Comparison of ENCODE assay signal across 7 mouse cellular contexts in the genomic region with DNA sequence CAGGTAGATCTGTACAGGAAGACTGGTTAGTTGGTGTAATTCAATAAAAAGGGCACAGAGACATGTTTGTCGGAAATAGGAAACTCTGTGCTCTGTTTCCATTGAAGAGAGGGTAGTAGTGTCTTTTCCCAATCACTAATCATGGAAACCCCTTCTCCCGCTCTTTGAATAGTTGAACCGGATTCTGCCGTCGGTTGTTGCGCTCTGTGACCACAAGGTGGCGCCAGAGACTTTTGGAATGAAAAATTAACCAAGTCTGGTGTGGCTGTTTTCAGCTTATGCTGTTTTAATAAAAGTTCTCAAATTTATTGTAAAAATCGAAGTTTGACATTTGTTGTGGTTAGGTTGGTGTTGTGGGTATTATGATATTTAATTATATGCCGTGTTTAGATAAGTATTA. TPM values are rescaled to one million over a fixed set of nuclear protein-coding genes. Genes with fewer than 3 reads are reported as not detected.
A peak's percentile ranks its signal among the peaks of the same experiment; 100 is the strongest.
DNase-seq lines count a peak whose midpoint lies in the region; ATAC-seq and TF ChIP-seq lines count a peak whose summit lies in the region.

No protein-coding gene starts in this region.

- in situ Hi-C loops in CH12.LX (cut with MboI; ENCODE audit: low pct_ligation_motif_present, low pct_unique_long_range_greater_than_20kb, low sequenced_read_pairs) = loop anchor here (10.0 kb wide), 1 partner anchor 260 kb away; no protein-coding TSS in a partner anchor

- DNase-seq in B cell, adult 2 months = peak; percentile 45 to 55
- DNase-seq in CH12.LX (ENCODE audit: extremely low read depth) = peak; percentile 44
- DNase-seq in c-Kit-positive CD71-positive TER-119-negative erythroid progenitor cells, embryonic 14.5 days (ENCODE audit: low read depth) = peak; percentile 23
- peak; percentile 18 to 79 for DNase-seq in layer of hippocampus, adult 18-20 months (ENCODE audit: low spot score in 2 of 2)
- peak; percentile 60 for DNase-seq in lung, postnatal 10 days
- peak; percentile 75 to 84 for DNase-seq in right cerebral cortex, postnatal 10 days (ENCODE audit: low spot score in 2 of 2)

- no peak overlapping the region for H3K9ac ChIP-seq in CH12.LX (ENCODE audit: insufficient read depth, low read depth)
- H3K9ac ChIP-seq in forebrain, embryonic 16.5 days (replicated peaks; ENCODE audit: low read depth, low read length) = no peak overlapping the region

- no peak for TF ChIP-seq EP300 in CH12.LX (IDR thresholded peaks at IDR 0.05; ENCODE audit: low read length)

- peaks cover 0 to 2% of the 10 kb centered on the region in 2 experiments; a peak in 1 of 4 replicates for H3K4me1 ChIP-seq in CH12.LX (ENCODE audit: control insufficient read depth in 1 of 2, insufficient read depth in 2 of 2)
- no peaks in the 10 kb centered on the region for H3K4me1 ChIP-seq in forebrain, embryonic 16.5 days (replicated peaks; ENCODE audit: control insufficient read depth, insufficient read depth, low read length)

- H3K36me3 ChIP-seq in CH12.LX (replicated peaks in 1 of 2; ENCODE audit: control insufficient read depth in 1 of 2, insufficient read depth in 1 of 2, low read length in 1 of 2) = no peaks in the 10 kb centered on the region
- no peaks in the 10 kb centered on the region for H3K36me3 ChIP-seq in forebrain, embryonic 16.5 days (ENCODE audit: control insufficient read depth, insufficient read depth)

- ATAC-seq in forebrain, embryonic 16.5 days = peak; percentile 65; the same call in 1 of the 2 replicates

- no peak for TF ChIP-seq POLR2A in CH12.LX (IDR thresholded peaks at IDR 0.05; ENCODE audit: low read depth, low read length)

- H3K79me2 ChIP-seq in CH12.LX (replicated peaks; ENCODE audit: control insufficient read depth, extremely low read depth, insufficient read depth, poor library complexity, severe bottlenecking) = no peaks in the 10 kb centered on the region

- dilution Hi-C loops in CH12.LX (cut with MboI; ENCODE audit: extremely low pct_ligation_motif_present, extremely low pct_unique_long_range_greater_than_20kb, low sequenced_read_pairs) = no loop called here

- no peak overlapping the region for H3K27ac ChIP-seq in CH12.LX (ENCODE audit: insufficient read depth, low read depth)
- H3K27ac ChIP-seq in forebrain, embryonic 16.5 days (ENCODE audit: low read length) = no peak overlapping the region

- peak; percentile 90 for TF ChIP-seq RAD21 in CH12.LX (IDR thresholded peaks at IDR 0.05; ENCODE audit: low read depth, low read length)

- H3K9me3 ChIP-seq in CH12.LX (replicated peaks; ENCODE audit: low read length) = no peaks in the 10 kb centered on the region
- H3K9me3 ChIP-seq in forebrain, embryonic 16.5 days (ENCODE audit: control insufficient read depth, low read length) = no peaks in the 10 kb centered on the region

- no peak overlapping the region for H3K4me3 ChIP-seq in CH12.LX (replicated peaks in 1 of 3; ENCODE audit: low read depth in 2 of 3, low read length in 2 of 3, poor library complexity in 1 of 3)
- H3K4me3 ChIP-seq in forebrain, embryonic 16.5 days (replicated peaks; ENCODE audit: low read length) = no peak overlapping the region

- H3K4me2 ChIP-seq in CH12.LX (ENCODE audit: insufficient read depth, low read depth, poor library complexity, severe bottlenecking) = peak overlapping the region; percentile 50; the same call in 1 of the 2 replicates
- no peak overlapping the region for H3K4me2 ChIP-seq in forebrain, embryonic 16.5 days (ENCODE audit: low read length)

- TF ChIP-seq CTCF in CH12.LX (conservative IDR thresholded peaks at IDR 0.05 in 1 of 2, IDR thresholded peaks at IDR 0.05 in 1 of 2; ENCODE audit: low read depth in 2 of 2, low read length in 2 of 2) = peak; percentile 79 to 88

- H3K27me3 ChIP-seq in CH12.LX (replicated peaks) = no peaks in the 10 kb centered on the region
- 0 out of 2 replicates have a peak, but pooled peaks cover 2% of the 10 kb centered on the region for H3K27me3 ChIP-seq in forebrain, embryonic 16.5 days (replicated peaks; ENCODE audit: control insufficient read depth, insufficient read depth, low read length)

- 3% methylated on average over 9 of the region's 9 CpGs for WGBS in forebrain, embryonic 16.5 days

TF ChIP-seq in CH12.LX, 34 proteins besides CTCF, POLR2A, EP300 and RAD21:
- TF ChIP-seq MEF2A (IDR thresholded peaks at IDR 0.05; ENCODE audit: borderline replicate concordance, low read depth, low read length) = no peak
- TF ChIP-seq ZKSCAN1 (IDR thresholded peaks at IDR 0.05; ENCODE audit: borderline replicate concordance, low read depth, low read length) = no peak
- TF ChIP-seq ZC3H11A (IDR thresholded peaks at IDR 0.05; ENCODE audit: low read depth, low read length) = no peak
- no peak for TF ChIP-seq KAT2A (IDR thresholded peaks at IDR 0.05; ENCODE audit: insufficient replicate concordance, low read length)
- TF ChIP-seq SMC3 (IDR thresholded peaks at IDR 0.05; ENCODE audit: low read depth, low read length) = peak; percentile 71
- TF ChIP-seq TBP (conservative IDR thresholded peaks at IDR 0.05; ENCODE audit: low read depth, low read length) = no peak
- TF ChIP-seq SIN3A (IDR thresholded peaks at IDR 0.05; ENCODE audit: low read length) = no peak
- no peak for TF ChIP-seq HCFC1 (IDR thresholded peaks at IDR 0.05; ENCODE audit: low read depth, low read length)
- TF ChIP-seq MYC (IDR thresholded peaks at IDR 0.05; ENCODE audit: low read depth, low read length) = no peak
- no peak for TF ChIP-seq NELFE (IDR thresholded peaks at IDR 0.05; ENCODE audit: low read depth, low read length)
- no peak for TF ChIP-seq UBTF (IDR thresholded peaks at IDR 0.05; ENCODE audit: low read depth, low read length)
- no peak for TF ChIP-seq NRF1 (IDR thresholded peaks at IDR 0.05; ENCODE audit: low read depth, low read length)
- TF ChIP-seq MAZ (IDR thresholded peaks at IDR 0.05; ENCODE audit: low read depth, low read length) = no peak
- TF ChIP-seq ZMIZ1 (IDR thresholded peaks at IDR 0.05; ENCODE audit: low read depth, low read length) = no peak
- TF ChIP-seq E2F4 (IDR thresholded peaks at IDR 0.05; ENCODE audit: insufficient replicate concordance, low read depth, low read length) = 0 out of 2 replicates have a peak, but pooled peaks have one; percentile 27

RNA-seq across cellular contexts. Expression of a gene that starts 5.9 kb away (rescaled TPM):
- total RNA-seq in CH12.LX (2012; rRNA removed) = not detected in 2 replicates
- total RNA-seq in CH12.LX (2014; rRNA removed) = not detected in 2 replicates
- not detected in 2 replicates for polyA plus RNA-seq in CH12.LX (2012; ENCODE audit: insufficient read length, low read depth)
- 1.8 and 2.1 TPM in 2 replicates for polyA plus RNA-seq in forebrain, embryonic 16.5 days (2015; fragmentation: Nextera tagmentation; extraction: Ambion mirVana)
- under 1 TPM in 1 of 2 experiments, not detected in 1; 0.42 TPM for total RNA-seq in layer of hippocampus, adult 18-20 months (2021)

Comparison
In these comparisons a context has a peak if more than half of its experiments do, and no peak if none do; other contexts are left out.
1. DNase-seq: peak in every context shown above with its lines; median percentile 80 in right cerebral cortex, postnatal 10 days; 60 in lung, postnatal 10 days; 50 in B cell, adult 2 months; 48 in layer of hippocampus, adult 18-20 months; 44 in CH12.LX; 23 in c-Kit-positive CD71-positive TER-119-negative erythroid progenitor cells, embryonic 14.5 days.